Mouse (Mus musculus) MEL (cell line): ENCODE measurements at regions not wholly inside any gene's neighbourhood (a gene's known extent, or its start where the extent isn't known, plus 50 kb on each side); places are given as distances from the start of the nearest gene placed in this dataset.

Experiments used
- DNase-seq: peaks from one replicate; pipeline ENCODE4 v3.0.0; 2011; ENCODE audit warnings: low read depth, low spot score
- H3K27ac ChIP-seq: 2 replicates; pipeline ENCODE4 v1.5.1; 2012; ENCODE audit warnings: low read depth, mild to moderate bottlenecking, control low read depth, low read length, moderate library complexity; ENCODE audit not compliant: control insufficient read depth
- H3K27me3 ChIP-seq, 2 experiments: fragments of 150-350 bp in 1 of 2; sonication (generic) in 1 of 2; 2 replicates each; pipeline ENCODE4 v1.6.1; 2012; ENCODE audit warnings: low read length in 2 of 2, mild to moderate bottlenecking in 2 of 2, improper control_type of control experiment in 1 of 2, moderate library complexity in 1 of 2; ENCODE audit not compliant: insufficient read depth in 2 of 2, control insufficient read depth in 1 of 2
- H3K36me3 ChIP-seq, 2 experiments: 2 replicates each; pipeline ENCODE4 v1.6.1; 2012 to 2014; ENCODE audit warnings: low read length in 2 of 2, improper control_type of control experiment in 1 of 2, inconsistent platforms in 1 of 2, mild to moderate bottlenecking in 1 of 2; ENCODE audit not compliant: insufficient read depth in 2 of 2, control insufficient read depth in 1 of 2
- H3K4me1 ChIP-seq, 2 experiments: fragments of 150-350 bp in 1 of 2; sonication (generic) in 1 of 2; 2 replicates each; pipeline ENCODE4 v1.6.1; 2012; ENCODE audit warnings: low read length in 2 of 2, improper control_type of control experiment in 1 of 2, mild to moderate bottlenecking in 1 of 2; ENCODE audit not compliant: insufficient read depth in 2 of 2, control insufficient read depth in 1 of 2
- H3K4me3 ChIP-seq, 2 experiments: fragments of 150-350 bp in 1 of 2; sonication (generic) in 1 of 2; 2 replicates each; pipeline ENCODE4 v1.5.1; 2012; ENCODE audit warnings: low read depth in 2 of 2, low read length in 2 of 2, mild to moderate bottlenecking in 2 of 2, moderate library complexity in 2 of 2, control low read depth in 1 of 2, improper control_type of control experiment in 1 of 2; ENCODE audit not compliant: control insufficient read depth in 1 of 2, insufficient read depth in 1 of 2
- H3K79me2 ChIP-seq: 2 replicates; pipeline ENCODE4 v1.6.1; 2012; ENCODE audit warnings: mild to moderate bottlenecking, low read length, moderate library complexity; ENCODE audit not compliant: control insufficient read depth, poor library complexity, insufficient read depth
- H3K9ac ChIP-seq: 2 replicates; pipeline ENCODE4 v1.6.1; 2012; ENCODE audit warnings: low read depth, mild to moderate bottlenecking, control low read depth, low read length, moderate library complexity; ENCODE audit not compliant: control insufficient read depth, poor library complexity, severe bottlenecking
- H3K9me3 ChIP-seq: fragments of 150-350 bp; sonication (generic); replicated peaks from 2 replicates; pipeline ENCODE4 v1.6.1; 2012; ENCODE audit warnings: mild to moderate bottlenecking, low read length, improper control_type of control experiment, moderate library complexity; ENCODE audit not compliant: insufficient read depth
- BHLHE40 ChIP-seq: IDR thresholded peaks from 2 replicates; pipeline ENCODE4 v1.6.1; 2012; ENCODE audit warnings: low read depth, mild to moderate bottlenecking, inconsistent platforms, low read length, improper control_type of control experiment, borderline replicate concordance
- CTCF ChIP-seq, 3 experiments: IDR thresholded peaks in 2 of 3; conservative IDR thresholded peaks in 1 of 3; 2 replicates each; pipeline ENCODE4 v1.5.1; 2011 to 2012; ENCODE audit warnings: low read length in 3 of 3, low read depth in 2 of 3, mild to moderate bottlenecking in 2 of 3, improper control_type of control experiment in 1 of 3, inconsistent platforms in 1 of 3, mixed read lengths in 1 of 3, moderate library complexity in 1 of 3; ENCODE audit not compliant: control insufficient read depth in 1 of 3, insufficient read depth in 1 of 3, poor library complexity in 1 of 3, severe bottlenecking in 1 of 3
- E2F4 ChIP-seq: IDR thresholded peaks from 2 replicates; pipeline ENCODE4 v1.6.1; 2011; ENCODE audit warnings: low read depth, low read length, improper control_type of control experiment, borderline replicate concordance
- EP300 ChIP-seq, 2 experiments: IDR thresholded peaks; 2 replicates each; pipeline ENCODE4 v1.6.1; 2011; ENCODE audit warnings: improper control_type of control experiment in 2 of 2, low read length in 2 of 2, low read depth in 1 of 2, mild to moderate bottlenecking in 1 of 2
- ETS1 ChIP-seq: IDR thresholded peaks from 2 replicates; pipeline ENCODE4 v1.6.1; 2012; ENCODE audit warnings: low read depth, mild to moderate bottlenecking, inconsistent platforms, low read length, improper control_type of control experiment, moderate library complexity
- KAT2A ChIP-seq: conservative IDR thresholded peaks from 2 replicates; pipeline ENCODE4 v1.6.1; 2012; ENCODE audit warnings: low read depth, low read length, improper control_type of control experiment, inconsistent platforms
- MAX ChIP-seq: IDR thresholded peaks from 2 replicates; pipeline ENCODE4 v1.6.1; 2011; ENCODE audit warnings: low read length, improper control_type of control experiment
- MAZ ChIP-seq: IDR thresholded peaks from 2 replicates; pipeline ENCODE4 v1.6.1; 2012; ENCODE audit warnings: low read depth, mild to moderate bottlenecking, inconsistent platforms, low read length, improper control_type of control experiment
- MYB ChIP-seq: IDR thresholded peaks from 2 replicates; pipeline ENCODE4 v1.6.1; 2011; ENCODE audit warnings: mild to moderate bottlenecking, low read depth, low read length, improper control_type of control experiment
- MYC ChIP-seq: IDR thresholded peaks from 2 replicates; pipeline ENCODE4 v1.6.1; 2011; ENCODE audit warnings: low read depth, mild to moderate bottlenecking, low read length, improper control_type of control experiment, moderate library complexity
- NRF1 ChIP-seq: IDR thresholded peaks from 2 replicates; pipeline ENCODE4 v1.6.1; 2014; ENCODE audit warnings: low read depth, mild to moderate bottlenecking, inconsistent platforms, low read length, improper control_type of control experiment, moderate library complexity; ENCODE audit not compliant: poor library complexity, insufficient read depth, severe bottlenecking
- POLR2AphosphoS2 ChIP-seq: IDR thresholded peaks from 2 replicates; pipeline ENCODE4 v1.6.1; 2011; ENCODE audit warnings: low read length, improper control_type of control experiment
- SIN3A ChIP-seq: IDR thresholded peaks from 2 replicates; pipeline ENCODE4 v1.6.1; 2012; ENCODE audit warnings: low read length, improper control_type of control experiment, inconsistent platforms
- SMC3 ChIP-seq: IDR thresholded peaks from 2 replicates; pipeline ENCODE4 v1.6.1; 2011; ENCODE audit warnings: low read depth, low read length, improper control_type of control experiment
- TBP ChIP-seq: IDR thresholded peaks from 2 replicates; pipeline ENCODE4 v1.8.0; 2011; ENCODE audit warnings: low read depth, low read length, improper control_type of control experiment
- TCF12 ChIP-seq: IDR thresholded peaks from 2 replicates; pipeline ENCODE4 v1.6.1; 2014; ENCODE audit warnings: low read depth, mild to moderate bottlenecking, inconsistent platforms, low read length, improper control_type of control experiment, moderate library complexity
- UBTF ChIP-seq: IDR thresholded peaks from 2 replicates; pipeline ENCODE4 v1.6.1; 2012; ENCODE audit warnings: low read depth, mild to moderate bottlenecking, inconsistent platforms, low read length, improper control_type of control experiment, moderate library complexity, borderline replicate concordance; ENCODE audit not compliant: insufficient read depth
- ZC3H11A ChIP-seq: IDR thresholded peaks from 2 replicates; pipeline ENCODE4 v1.6.1; 2012; ENCODE audit warnings: low read depth, mild to moderate bottlenecking, inconsistent platforms, low read length, improper control_type of control experiment

DNA sequence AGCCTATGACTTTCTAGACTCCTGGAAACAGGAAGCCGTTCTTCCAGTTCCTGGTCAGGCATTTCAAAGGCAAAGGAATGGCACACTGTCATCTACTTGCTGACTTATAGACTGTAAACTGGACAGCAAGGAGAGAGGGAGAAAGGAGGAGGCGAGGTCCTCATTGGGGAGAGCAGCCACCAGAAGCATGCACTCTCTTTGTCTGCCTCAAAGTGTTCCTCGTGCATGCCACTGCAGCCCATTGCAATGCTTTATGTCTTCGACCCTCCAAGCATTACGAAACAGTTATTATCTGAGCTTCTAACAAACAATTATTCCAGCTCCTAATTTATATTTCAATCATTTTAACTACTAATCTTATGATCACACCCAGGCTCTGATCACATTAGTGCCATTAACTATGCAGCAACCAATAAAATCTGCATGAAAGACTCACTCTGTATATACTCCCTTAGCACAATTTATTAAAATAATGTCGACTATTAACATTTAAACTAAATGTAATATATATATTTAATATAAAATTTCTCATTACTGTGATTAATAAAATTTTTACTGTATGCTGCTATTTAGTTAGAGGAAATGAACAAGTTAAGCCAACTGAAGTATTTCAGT is 417.1 kb downstream of the Meis1 start:
- no peak overlapping the region for H3K4me3 ChIP-seq
- no peaks in the 10 kb centered on the region for H3K36me3 ChIP-seq
- TF ChIP-seq UBTF (no peak), SMC3 (no peak), SIN3A (no peak), EP300 (IDR thresholded peaks at IDR 0.05; ENCODE audit: low read depth in 1 of 2, low read length in 2 of 2) (no peak), BHLHE40 (no peak), E2F4 (no peak)

GRCm38 (mm10) chr11:18598349-18598748 is 420.4 kb downstream of the Meis1 start:
- Histone ChIP-seq H3K4me3 (no peak overlapping the region), H3K79me2 (no peaks in the 10 kb centered on the region), H3K9me3 (no peaks in the 10 kb centered on the region), H3K27ac (no peak overlapping the region), H3K4me1 (no peaks in the 10 kb centered on the region), H3K27me3 (peaks cover 0 to 2% of the 10 kb centered on the region in 2 experiments; a peak in 2 of 4 replicates), H3K9ac (no peak overlapping the region), H3K36me3 (no peaks in the 10 kb centered on the region)
- DNase-seq, result no peak
- TF ChIP-seq TBP (no peak), MYB (no peak), TCF12 (no peak), KAT2A (no peak), CTCF (IDR thresholded peaks at IDR 0.05 in 2 of 3, conservative IDR thresholded peaks at IDR 0.05 in 1 of 3; ENCODE audit: control insufficient read depth in 1 of 3, insufficient read depth in 1 of 3, low read depth in 2 of 3, low read length in 3 of 3, poor library complexity in 1 of 3, severe bottlenecking in 1 of 3) (no peak), POLR2AphosphoS2 (no peak), NRF1 (no peak), MAX (no peak), EP300 (IDR thresholded peaks at IDR 0.05; ENCODE audit: low read depth in 1 of 2, low read length in 2 of 2) (no peak), MYC (no peak), ZC3H11A (no peak), MAZ (no peak), ETS1 (no peak), UBTF (no peak)

More for the DNA sequence above, 417.1 kb downstream of the Meis1 start:
- DNase-seq, result no peak
- no peaks in the 10 kb centered on the region for H3K4me1 ChIP-seq
- H3K9me3 ChIP-seq, result no peaks in the 10 kb centered on the region
- H3K27ac ChIP-seq, result no peak overlapping the region
- H3K79me2 ChIP-seq, result no peaks in the 10 kb centered on the region
- no peak overlapping the region for H3K9ac ChIP-seq
- peaks cover 0 to 3% of the 10 kb centered on the region in 2 experiments; a peak in 2 of 4 replicates for H3K27me3 ChIP-seq
